Mouse (Mus musculus): ENCODE measurements around the gene Vamp8.

DNA sequence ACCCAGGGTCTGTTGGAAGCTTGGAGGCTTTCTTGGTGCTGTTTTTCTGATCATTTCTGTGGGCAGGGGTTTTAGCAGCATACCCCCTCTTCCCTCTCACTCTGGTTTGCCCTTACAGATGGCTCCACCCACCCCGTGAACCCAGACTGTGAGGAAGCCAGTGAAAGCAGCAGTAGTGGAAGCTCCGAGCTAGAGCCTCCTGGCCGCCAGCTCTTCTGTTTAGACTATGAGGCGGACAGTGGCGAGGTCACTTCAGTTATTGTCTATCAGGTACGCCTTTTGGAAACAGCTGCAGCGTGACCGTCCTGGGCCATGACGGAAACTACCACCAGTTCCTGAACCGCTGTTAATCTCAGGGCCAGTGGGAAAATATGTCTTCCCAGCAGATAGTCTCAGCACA, 42.1 kb downstream of the Vamp8 start:
- TF ChIP-seq CTCF (IDR thresholded peaks at IDR 0.05; ENCODE audit: insufficient read depth, low read length) = no peak
- TF ChIP-seq POLR2A (IDR thresholded peaks at IDR 0.05; ENCODE audit: borderline replicate concordance, extremely low read depth, low read depth, low read length) = no peak

Measured in lung, adult 2 months (tissue).